Mouse (Mus musculus) kidney, adult 9 months (tissue): Measurements from ENCODE around the gene Litaf.
"Not testable (repeated sequence)": the region's sequence is repeated elsewhere in the genome, so short reads cannot be mapped to it uniquely, and the experiment has no call there.

Source experiments
- DNase-seq: peaks from one replicate; pipeline ENCODE4 v3.0.0; 2022

Gene Litaf

DNA sequence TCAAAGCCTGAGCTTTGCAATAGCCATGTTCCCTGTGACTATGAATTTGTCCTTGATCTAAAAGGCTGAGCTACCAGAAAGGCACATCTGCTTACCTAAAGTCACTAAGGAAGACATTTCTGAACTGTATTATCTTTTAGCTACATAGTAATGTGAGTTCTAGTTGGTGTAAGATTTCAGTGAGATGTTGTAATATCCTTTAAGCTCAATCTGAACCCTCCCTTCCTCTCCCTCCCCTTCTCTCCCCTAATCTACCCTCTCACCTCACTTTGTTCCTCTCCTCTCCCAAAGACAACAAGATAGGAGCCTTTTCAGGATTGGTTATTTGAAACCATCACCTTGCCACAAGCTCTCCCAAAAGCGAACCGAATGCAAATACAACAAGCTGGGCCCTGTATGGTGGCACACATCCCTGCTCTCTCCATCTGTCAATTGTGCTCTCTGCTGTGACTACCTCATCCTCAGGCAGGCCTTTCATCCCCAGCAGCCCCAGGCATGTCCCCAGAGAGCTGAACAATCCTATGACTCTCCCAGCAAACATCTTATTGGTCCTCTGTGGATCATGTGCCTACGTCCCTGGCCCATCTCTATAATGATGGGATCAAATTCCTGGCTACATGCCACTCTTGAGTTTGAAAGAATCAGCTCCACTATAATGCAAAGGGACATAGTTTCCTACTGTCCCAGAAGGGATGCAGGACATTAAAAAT, 44.4 kb downstream of the Litaf start:
- DNase-seq = no peak

DNA sequence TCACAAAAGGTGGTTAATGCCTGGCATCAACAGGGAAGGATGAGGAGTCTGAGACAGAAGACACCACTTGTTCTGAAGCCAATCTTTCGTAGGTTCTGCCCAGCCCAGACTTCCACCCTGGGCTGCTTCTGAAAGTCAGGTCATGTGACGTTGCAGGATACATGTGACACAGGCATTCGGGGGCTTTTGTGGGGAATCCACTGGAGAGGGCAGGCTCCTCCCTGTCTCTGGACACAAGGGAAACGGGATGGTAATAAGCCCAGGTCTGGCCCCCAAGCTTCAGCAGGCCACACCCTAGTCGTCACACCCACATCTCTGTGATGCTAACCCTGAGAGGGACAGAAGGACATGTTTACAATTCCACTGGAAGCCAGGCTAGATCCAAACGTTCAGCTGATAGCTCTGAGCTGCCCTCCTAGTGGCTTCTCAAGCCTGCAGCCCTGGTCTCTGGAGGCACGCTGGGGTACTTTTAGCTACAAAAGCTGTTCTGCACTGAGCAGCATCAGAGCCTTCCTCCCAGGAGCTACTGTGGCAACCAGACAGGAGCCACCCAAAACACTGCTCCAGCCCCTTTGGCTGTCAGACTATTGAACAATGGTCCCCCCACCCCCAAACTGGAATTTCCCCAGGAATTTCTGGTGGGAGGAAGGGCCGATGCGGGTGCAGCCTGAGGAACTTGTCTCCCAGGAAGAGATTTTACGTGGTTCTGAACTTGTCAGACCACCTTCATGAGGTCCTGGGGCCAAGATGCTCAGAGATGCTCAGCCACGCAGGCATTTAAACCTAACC, 48.0 kb downstream of the Litaf start:
- DNase-seq = no peak

DNA sequence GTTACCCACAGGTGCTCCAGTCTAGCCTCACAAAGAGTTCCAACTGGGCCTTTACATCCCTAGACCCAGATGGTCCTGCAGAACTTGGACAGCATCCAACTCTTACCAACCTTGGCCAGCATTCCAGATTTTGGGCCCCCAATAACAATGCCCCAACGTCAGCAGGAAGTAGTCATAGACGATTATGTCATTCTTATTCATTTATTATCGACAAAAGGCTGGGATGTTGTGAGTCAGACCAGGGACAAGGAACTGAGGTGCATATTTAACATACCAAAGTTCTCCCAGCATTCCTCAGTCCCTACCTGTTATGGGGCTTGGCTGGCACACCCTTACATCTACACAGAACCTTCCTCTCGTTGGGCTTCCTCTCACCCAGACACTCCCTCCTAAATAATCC, 49.6 kb downstream of the Litaf start:
- no peak for DNase-seq

DNA sequence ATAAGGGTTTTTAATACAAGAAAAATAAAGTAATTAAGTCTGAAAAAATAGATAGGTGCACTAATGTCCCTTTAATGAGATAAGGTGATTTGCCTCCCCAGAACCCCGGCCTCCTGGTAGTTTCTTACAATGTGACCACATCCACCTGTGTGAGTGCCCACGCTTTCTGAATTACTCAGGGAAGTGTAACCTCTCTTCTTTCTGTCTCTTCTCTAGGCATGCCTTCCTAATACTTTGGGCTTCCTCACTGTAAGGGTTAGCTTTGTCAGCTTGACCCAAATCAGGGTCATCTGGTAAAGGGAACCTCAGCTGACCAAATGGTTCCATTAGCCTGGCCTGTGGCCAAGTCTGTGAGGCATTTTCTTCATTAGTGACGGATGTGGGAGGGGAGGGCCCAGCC, 51.5 kb downstream of the Litaf start:
- no peak for DNase-seq

DNA sequence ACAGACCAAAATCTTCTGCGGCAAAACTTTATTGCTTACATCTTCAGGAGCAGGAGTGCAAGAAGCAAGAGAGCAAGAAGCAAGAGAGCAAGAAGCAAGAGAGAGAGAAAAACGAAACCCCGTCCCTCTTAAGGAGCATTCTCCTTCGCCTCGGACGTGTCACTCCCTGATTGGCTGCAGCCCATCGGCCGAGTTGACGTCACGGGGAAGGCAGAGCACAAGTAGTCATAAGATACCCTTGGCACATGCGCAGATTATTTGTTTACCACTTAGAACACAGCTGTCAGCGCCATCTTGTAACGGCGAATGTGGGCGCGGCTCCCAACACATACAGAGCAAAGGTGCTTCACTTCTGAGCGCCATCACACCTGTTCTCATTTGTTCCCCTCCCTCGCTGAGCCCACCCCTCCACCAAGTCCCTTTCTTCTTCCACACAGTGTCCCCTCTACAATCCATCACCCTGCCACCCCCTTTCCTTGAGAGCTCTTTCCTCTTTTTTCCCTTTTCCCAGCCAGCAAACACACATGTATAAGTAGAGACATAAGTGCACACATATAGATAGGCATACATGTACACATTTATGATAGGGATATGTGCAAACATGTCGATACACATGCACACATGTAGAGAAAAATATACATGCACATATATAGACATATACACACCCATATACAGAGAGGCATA, 52.4 kb downstream of the Litaf start:
- not testable (repeated sequence) for DNase-seq

DNA sequence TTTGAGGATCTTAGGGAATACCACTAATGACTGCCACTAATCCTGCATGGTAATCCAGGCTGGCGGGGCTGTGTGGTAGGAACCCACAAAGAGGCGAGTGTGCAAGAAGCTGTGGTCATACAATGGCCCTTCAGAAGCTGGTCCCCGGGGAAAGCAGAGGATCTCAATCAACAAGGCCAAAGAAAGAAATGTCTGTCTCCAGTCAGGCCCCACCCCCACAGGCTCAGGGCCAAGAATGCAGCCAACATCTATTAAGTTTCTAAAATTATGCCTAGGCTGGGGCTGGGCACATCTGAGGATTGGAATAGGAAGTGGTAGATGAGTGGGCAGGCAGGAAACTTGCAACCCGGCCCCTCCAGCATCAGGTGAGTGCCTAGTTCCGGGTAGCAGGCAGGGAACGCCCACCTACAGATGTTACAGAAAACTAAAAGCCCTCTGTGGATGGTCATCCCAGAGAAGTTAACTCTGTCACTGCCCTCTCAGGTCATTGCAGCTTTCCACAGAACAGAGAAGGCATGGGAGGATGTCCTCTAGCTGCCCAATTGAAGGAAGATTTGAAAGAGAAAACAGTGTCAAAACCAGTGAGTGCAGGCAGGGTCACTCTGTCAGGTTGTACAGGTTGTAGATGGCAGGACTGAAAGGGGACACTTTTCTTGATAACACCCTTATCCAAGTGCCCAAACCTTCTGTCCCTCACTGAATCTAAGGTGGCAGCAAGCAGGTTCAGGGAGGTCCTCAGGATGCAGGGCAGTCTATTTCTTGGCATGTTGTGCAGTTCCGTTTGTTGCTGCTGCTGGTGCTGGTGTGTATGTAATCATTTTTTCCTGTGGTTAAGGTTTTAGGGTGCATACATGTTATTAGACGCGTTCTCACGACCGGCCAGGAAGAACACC, 53.1 kb downstream of the Litaf start:
- DNase-seq = peak; percentile 57

DNA sequence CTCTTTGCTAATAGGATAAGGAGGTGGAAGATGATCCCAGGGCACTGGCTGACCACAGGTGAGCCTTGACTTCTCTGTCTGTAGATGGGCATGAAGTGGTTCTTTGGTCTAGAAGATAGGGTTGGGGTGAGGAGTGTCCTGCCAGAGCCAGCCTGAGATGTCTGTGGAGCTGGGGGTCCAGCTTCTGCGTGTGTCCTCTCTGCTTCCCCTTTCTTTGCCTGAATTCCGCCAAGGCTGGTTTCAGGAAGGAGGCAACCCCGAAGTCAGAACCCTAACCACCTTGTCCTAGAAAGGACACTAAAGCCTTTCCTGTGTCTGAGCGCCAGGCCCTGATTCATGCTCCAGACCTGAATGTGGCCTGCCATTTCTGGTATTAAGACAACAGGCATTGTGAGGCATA, 54.0 kb downstream of the Litaf start:
- no peak for DNase-seq

DNA sequence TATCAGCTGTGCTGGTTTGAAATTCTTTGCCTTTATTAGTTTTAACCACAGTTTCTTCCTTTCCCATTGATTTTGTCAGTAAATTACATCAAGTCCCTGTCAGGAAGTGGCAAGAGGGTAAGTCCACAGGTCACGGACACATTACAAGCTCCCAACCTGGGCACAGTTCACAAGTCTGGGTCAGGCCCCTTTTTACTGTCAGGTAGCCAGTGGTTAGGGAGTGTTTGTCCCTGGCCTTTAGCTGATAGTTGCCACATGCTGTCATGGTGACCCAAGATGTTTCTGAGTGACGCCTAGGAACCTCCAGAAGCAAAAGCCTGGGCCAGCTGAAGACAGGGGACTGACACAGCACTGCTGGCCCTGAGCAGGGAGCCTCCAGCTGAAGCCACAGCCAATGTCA, 54.8 kb downstream of the Litaf start:
- DNase-seq = no peak

DNA sequence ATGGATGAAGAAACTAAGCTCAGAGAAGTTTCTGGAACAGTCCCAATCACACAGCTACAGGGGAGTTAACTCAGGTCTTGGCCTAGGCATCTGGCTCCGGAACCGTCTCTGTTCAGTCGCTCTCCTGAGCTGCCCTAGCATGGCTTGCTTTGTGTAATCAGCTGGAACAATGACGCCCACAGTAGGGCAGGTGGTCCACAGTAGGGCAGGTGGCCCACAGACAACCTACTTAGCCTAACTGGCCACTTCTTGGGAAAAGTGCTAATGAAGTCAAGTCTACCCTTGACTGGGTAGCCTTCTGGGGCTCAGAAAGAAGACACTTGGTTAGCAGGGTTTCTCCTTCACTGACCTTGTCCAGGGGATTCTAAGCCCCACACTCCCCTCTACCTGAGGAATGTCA, 55.7 kb downstream of the Litaf start:
- DNase-seq = no peak

DNA sequence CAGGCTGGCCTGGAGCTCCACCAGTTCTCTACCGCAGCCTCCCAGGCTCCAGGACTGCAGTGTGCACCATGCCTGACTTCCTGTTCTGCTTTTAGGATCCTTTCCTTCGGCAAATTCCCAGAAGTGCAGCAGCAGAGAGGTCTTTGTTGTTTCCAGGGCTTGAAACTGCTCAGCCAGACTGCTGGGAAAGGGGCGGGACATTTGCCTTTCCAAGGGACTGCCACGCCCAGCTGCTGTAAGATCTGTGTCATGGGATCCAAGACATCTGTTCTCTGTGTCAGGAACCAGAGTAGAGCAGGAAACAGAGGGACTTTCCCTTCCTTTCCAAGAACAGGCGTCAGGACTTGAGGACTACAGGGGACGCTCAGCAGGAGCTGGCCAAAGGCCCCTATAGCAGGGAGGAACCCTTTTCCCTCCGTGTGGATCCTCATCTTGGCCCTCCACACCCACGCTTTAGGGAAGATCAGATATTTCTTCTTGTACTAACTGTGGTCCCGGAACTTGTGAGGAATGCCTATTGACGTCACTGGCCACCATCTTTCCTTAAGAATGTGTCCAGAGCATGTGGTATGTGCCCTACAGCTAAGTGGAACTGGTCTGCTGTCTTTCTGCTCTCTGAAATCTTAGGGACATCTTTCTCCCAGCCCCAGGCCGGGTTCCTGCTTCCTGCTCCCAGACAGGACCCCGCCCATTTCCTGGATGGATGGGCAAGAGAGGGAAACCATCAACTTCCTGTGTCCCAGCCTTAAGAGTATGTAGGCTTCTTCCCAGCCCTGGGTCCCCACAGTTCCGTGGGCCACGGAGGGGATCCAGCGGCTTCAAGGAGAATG, 57.6 kb downstream of the Litaf start:
- DNase-seq = peak; percentile 87

DNA sequence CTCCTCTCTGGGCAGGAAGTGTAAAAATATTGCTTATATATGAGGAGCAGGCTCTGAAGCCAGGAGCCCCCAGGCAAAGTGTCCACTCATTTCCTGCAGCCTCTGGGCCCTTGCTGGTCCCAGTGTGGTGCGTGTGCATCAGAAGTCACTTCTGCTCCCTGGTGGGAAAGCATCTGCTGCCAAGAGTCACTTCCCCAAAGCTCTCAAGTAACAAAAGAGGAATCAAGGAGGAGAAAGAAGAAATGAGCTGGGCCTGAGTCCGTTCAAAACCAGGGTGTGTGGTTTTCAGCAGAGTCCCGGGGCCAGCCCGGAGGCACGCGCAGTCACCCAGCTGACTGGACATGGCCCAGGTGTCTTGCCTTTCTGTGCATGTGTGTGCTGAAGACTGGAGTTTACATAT, 59.9 kb downstream of the Litaf start:
- no peak for DNase-seq

DNA sequence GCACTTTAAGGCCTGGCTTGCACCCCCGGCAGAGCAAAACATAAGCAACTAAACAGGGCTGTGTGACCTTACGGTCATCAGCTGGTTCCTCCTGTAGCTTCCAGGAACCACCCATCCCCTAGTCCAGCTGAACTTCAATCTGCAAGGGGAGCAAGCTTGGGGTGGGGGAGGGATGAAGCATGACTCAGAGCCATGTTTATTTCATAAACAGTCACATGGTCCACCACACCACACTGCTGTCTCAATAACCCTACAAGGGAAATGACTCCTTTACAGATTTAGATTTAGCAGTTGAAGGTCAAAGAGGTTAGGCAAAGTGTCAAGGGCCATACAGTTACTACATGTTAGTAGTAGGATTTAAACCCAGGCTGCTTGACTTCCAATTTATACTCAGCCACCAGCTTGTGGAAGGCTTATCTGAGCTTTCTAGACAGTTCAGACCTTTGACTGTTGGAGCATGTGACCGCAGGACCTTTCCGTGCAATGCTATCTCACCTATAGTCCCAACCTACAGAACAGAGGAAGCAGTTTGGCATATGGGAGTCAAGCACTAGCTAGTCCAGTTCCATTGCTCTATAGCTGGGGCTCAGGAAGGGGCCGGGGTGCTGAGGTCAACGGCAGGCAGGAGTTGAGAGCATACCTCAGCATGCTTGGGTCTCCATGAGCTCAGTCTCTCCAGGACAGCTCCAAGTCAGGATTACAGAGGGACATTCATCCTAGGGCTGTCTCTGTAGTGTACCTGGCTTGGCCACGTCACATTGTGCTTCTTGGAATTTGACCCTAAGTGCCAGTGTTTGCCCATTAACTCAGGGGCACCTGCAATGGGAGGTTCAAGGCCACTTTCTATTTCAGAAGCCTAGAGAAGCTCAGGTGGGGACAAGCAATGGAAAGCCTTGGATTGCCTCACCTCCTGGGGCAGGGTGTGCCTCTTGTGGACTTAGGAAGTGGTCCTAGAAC, 64.0 kb downstream of the Litaf start:
- DNase-seq = no peak

DNA sequence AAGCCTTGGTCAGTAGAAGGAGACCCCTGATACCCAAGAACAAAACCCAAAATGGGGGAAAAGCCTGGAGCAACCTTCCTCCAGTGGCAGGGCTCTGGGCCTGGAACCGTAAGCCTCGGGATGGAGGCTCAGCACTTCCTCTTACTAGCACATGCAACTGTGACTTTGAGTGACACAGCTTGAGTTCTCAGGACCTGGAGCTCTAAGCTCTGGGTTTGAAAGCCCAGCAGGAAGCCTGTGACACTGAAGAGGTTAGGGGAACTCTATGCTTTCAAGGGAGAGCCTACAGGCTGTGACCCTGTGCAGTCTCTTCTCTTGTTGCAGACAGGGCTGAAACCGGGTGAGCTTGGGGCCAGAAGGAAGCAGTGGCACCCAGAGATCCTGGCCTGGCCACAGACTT, 66.1 kb downstream of the Litaf start:
- no peak for DNase-seq

DNA sequence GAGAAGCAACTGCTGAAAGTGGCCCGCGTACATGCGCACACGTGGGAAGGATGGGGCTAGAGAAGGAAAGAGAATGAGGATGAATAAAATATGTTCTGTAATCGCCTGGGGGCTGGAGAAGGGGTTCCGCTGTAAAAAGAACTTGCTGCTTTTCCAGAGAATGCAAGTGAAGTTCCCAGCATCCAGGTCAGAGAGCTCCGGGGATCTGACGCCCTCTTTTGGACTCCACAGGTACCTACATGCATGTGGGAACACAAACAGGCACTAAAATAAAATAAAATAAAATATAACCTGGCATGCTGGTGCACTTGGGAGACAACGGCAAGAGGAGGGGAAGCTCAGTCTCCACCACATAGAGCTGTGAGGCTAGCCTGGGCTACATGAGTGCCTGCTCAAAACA, 67.7 kb downstream of the Litaf start:
- no peak for DNase-seq

DNA sequence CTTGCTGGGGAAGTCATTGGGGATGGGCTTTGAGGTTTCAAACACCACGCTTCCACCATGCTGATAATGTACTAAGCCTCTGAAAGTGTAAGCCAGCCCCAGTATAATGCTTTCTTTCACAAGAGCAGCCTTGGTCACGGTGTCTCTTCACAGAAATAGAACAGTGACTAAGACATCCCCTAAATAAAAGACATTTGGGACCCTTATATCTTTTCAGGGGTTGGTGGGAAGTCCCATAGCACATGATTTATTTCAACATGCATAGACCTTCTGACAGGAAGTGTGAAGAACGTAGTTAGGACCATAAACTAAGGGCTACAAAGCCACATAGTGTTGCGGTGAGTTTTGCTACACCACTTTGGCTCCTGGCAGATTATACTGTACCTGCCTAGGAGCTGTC, 69.4 kb downstream of the Litaf start:
- no peak for DNase-seq

DNA sequence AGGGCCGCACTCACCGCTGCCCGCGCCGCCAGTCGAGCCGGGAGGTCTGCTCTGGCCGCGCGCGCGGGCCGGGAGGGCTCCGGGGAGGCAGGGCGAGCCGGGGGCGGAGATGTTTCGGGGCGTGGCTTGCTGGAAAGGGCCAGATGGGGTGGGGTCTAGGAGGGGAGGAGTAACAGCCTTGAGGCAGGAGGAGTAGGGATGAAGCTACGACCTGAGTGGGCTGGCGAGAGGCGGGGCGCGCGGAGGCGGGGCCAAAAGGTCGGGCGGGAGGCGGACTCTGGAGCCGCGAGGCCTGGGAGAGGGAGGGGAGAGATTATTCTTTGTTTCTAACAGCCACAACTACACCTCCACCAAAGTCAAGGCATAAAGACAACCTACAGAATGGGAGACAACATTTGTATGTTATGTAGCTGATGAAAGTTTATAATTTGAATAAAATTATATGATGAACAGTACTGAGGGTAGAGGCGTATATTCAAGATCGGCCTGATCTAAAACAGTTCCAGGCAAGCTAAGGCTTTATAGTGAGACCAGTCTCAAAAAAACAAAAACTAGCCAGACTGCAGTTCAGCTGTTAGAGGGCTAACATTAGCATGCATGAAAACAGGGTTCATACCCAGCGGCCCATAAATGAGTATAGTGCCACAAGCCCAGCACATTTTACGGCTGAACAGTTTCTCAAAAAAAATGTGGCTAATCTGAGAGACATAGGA, 72.8 kb downstream of the Litaf start:
- DNase-seq = peak; percentile 95

DNA sequence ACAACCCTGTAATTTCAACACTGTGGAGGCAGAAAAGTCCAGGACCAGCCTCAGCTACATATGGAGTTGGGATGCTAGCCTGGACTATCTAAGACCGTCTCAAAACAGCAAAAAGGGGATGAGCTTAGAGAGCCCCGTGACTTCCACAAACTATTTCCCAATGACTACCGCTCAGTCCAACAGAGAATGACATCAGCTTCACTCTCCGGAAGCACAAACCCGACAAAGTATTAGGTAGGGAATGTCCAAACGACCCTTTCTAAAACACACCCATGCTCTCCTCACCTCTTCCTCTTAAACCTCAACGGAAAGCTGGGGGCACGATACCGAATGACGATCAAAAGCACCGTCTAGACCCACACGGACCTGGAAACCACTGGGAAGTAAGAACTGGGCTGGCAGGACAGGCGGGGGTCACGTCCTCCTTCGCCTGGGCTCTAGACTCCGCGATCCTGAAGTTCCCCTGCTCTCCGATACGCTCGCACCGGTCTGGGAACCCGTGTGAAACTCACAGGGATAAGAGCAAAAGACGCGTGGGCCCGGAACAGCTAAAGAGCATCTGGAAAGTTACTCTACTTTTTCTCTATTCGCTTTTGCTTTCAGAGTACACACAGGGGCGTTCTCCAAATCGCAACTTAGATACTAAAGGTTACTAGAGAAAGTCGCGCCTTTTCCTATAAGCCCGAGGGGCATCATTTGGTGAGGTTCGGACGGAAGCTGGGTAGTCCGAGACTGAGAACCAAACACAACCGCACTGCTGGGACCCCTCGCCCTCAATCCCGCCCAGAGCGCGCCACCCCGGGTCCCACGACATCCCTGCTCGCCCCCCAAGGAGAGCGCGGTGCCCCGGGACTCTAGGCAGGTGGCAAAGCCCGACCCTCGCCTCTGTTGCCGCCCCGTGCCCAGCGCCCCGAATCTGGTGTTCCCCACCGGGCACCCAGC, 73.6 kb downstream of the Litaf start:
- DNase-seq = no peak

DNA sequence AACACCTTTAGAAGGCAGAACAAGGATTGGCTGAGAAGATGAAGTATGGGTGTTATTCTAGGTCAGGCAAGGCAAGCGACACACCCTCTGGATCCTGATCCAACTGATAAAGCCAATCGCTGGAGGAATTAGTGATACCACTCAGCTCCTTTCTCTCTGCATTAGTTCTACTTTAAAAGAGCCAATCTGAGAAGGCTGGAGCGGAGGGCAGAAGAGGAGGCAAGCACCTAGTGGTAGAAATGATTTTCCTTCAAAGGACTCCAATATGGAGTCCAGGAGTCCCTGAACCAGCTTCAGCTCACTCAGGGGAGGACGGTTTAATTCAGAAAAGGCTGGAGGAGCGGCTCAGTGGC, 74.2 kb downstream of the Litaf start:
- DNase-seq = no peak

DNA sequence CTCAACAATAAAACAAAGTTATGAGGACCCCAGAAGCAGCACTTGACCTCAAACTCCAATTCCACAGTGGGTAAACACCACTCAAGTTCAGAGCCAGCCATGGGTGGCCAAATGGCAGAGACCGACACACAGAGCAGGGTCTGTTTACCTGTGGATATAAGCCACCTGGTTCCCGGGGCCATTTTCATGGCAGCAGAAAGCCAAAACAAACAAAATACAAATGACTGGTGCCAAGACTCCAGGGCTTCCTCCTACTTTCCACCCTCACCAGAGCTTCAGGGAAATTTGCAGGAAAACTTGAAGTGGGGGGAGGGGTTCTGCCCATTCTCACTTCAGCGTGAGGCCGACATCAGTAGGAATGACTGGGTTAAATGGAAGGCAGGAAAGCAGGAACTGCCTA, 75.2 kb downstream of the Litaf start:
- DNase-seq = no peak
